Mouse (Mus musculus) stomach, embryonic 14.5 days (tissue): Measurements from ENCODE around the gene Sept12. TPM values are rescaled to one million over a fixed set of nuclear protein-coding genes. Genes with fewer than 3 reads are reported as not detected.

ENCODE experiments used
- ATAC-seq: fragments of 200-750 bp; cut with Nextera tagmentation; 2 replicates; pipeline ENCODE4 v1.8.0; 2017; ENCODE audit warnings: low read depth, moderate TSS enrichment; ENCODE audit not compliant: insufficient number of reproducible peaks, insufficient read depth, low FRiP score
- H3K27ac ChIP-seq: fragments of 300-500 bp; sonication (generic); 2 replicates; pipeline ENCODE4 v1.5.1; 2014; ENCODE audit warnings: mild to moderate bottlenecking, low read length, moderate library complexity, mixed read lengths
- H3K27me3 ChIP-seq: fragments of 300-500 bp; sonication (generic); 2 replicates; pipeline ENCODE4 v1.6.1; 2014; ENCODE audit warnings: low read length, control low read depth, mixed read lengths; ENCODE audit not compliant: control insufficient read depth, insufficient read depth
- H3K36me3 ChIP-seq: fragments of 300-500 bp; sonication (generic); 2 replicates; pipeline ENCODE4 v1.6.1; 2014; ENCODE audit warnings: mild to moderate bottlenecking, control low read depth, low read length, moderate library complexity, mixed read lengths; ENCODE audit not compliant: control insufficient read depth, insufficient read depth
- H3K4me1 ChIP-seq: fragments of 300-500 bp; sonication (generic); 2 replicates; pipeline ENCODE4 v1.6.1; 2014; ENCODE audit warnings: low read length, control low read depth, mixed read lengths; ENCODE audit not compliant: control insufficient read depth, insufficient read depth
- H3K4me2 ChIP-seq: fragments of 300-500 bp; sonication (generic); replicated peaks from 2 replicates; pipeline ENCODE4 v1.6.1; 2014; ENCODE audit warnings: low read depth, low read length, control low read depth
- H3K4me3 ChIP-seq: fragments of 300-500 bp; sonication (generic); 2 replicates; pipeline ENCODE4 v1.5.1; 2014; ENCODE audit warnings: low read depth, low read length, control low read depth
- H3K9ac ChIP-seq: fragments of 300-500 bp; sonication (generic); replicated peaks from 2 replicates; pipeline ENCODE4 v1.6.1; 2014; ENCODE audit warnings: low read depth, mild to moderate bottlenecking, control low read depth, low read length, moderate library complexity, mixed read lengths
- H3K9me3 ChIP-seq: fragments of 300-500 bp; sonication (generic); 2 replicates; pipeline ENCODE4 v1.6.1; 2016; ENCODE audit warnings: low read depth, low read length, control low read depth; ENCODE audit not compliant: control insufficient read depth
- WGBS: fragments of 180-500 bp; shearing (Covaris S2); extraction: QIAGEN DNeasy Blood & Tissue Kit; methylation state at CpG from one replicate; pipeline ENCODE4 v1.1.7; 2014; 5-methylcytosine and 5-hydroxymethylcytosine counted together
- polyA plus RNA-seq: library from polyadenylated mRNA; unstranded; fragments of >200 nt; fragmentation: Nextera tagmentation; extraction: Ambion mirVana; gene quantifications from 2 replicates; pipeline ENCODE4 v1.2.1, GENCODE M21; 2014

Sept12 gene
- polyA plus RNA-seq, 1 experiment from 2014 or later, result not detected

GRCm38 (mm10) chr16:4968426-4968825 is 29.2 kb downstream of the Sept12 start:
- no peak for ATAC-seq
- Histone ChIP-seq H3K36me3 (no peaks in the 10 kb centered on the region), H3K4me3 (no peak overlapping the region), H3K27me3 (no peaks in the 10 kb centered on the region), H3K27ac (no peak overlapping the region), H3K9me3 (no peaks in the 10 kb centered on the region), H3K4me1 (0 out of 2 replicates have a peak, but pooled peaks cover 3% of the 10 kb centered on the region), H3K9ac (no peak overlapping the region), H3K4me2 (no peak overlapping the region)
- 87% methylated on average over 3 of the region's 3 CpGs for WGBS

GRCm38 (mm10) chr16:4965392-4966129 is 32.1 kb downstream of the Sept12 start:
- ATAC-seq, result no peak
- H3K9ac ChIP-seq, result no peak overlapping the region
- H3K27ac ChIP-seq, result no peak overlapping the region
- no peak overlapping the region for H3K4me3 ChIP-seq
- H3K4me2 ChIP-seq, result peak overlapping the region; percentile 68
- no peaks in the 10 kb centered on the region for H3K27me3 ChIP-seq
- peaks cover 11% of the 10 kb centered on the region; the same call in 1 of the 2 replicates for H3K4me1 ChIP-seq
- WGBS, result 90% methylated on average over 8 of the region's 8 CpGs
- no peaks in the 10 kb centered on the region for H3K36me3 ChIP-seq
- H3K9me3 ChIP-seq, result no peaks in the 10 kb centered on the region

- H3K27ac ChIP-seq, result peak overlapping the region; percentile 68
These were observed 32.8 kb downstream of the Sept12 start for GRCm38 (mm10) chr16:4964731-4965391.

GRCm38 (mm10) chr16:4963797-4964709 is 33.6 kb downstream of the Sept12 start, which contains the start of gene Anks3:
Gene Anks3 (minus strand): TSS chr16:4964205.
- Histone ChIP-seq H3K9ac (peak within 1 kb of the TSS; percentile 74), H3K4me1 (peaks cover 11% of the 10 kb centered on the region; the same call in 1 of the 2 replicates), H3K9me3 (no peaks in the 10 kb centered on the region), H3K27me3 (no peaks in the 10 kb centered on the region), H3K4me3 (peak within 1 kb of the TSS; percentile 77), H3K36me3 (no peaks in the 10 kb centered on the region; the same call in 1 of the 2 replicates), H3K4me2 (peak within 1 kb of the TSS; percentile 68), H3K27ac (peak within 1 kb of the TSS; percentile 68)
- ATAC-seq, result peak; percentile 98
- under 1% methylated on average over 76 of the region's 76 CpGs for WGBS

More at GRCm38 (mm10) chr16:4964731-4965391, 32.8 kb downstream of the Sept12 start:
- Histone ChIP-seq H3K9ac (peak overlapping the region; percentile 74; the same call in 1 of the 2 replicates), H3K36me3 (no peaks in the 10 kb centered on the region), H3K4me1 (peaks cover 11% of the 10 kb centered on the region; the same call in 1 of the 2 replicates), H3K4me2 (peak overlapping the region; percentile 68), H3K4me3 (peak overlapping the region; percentile 77), H3K27me3 (no peaks in the 10 kb centered on the region), H3K9me3 (no peaks in the 10 kb centered on the region)
- 22% methylated on average over 13 of the region's 13 CpGs for WGBS
- ATAC-seq, result no peak

- H3K27me3 ChIP-seq, result no peaks in the 10 kb centered on the region
- H3K36me3 ChIP-seq, result no peaks in the 10 kb centered on the region; the same call in 1 of the 2 replicates
- H3K4me1 ChIP-seq, result peaks cover 11% of the 10 kb centered on the region; the same call in 1 of the 2 replicates
- peak overlapping the region; percentile 74 for H3K9ac ChIP-seq
- no peak for ATAC-seq
- H3K27ac ChIP-seq, result no peak overlapping the region
- peak overlapping the region; percentile 68 for H3K4me2 ChIP-seq
- H3K4me3 ChIP-seq, result peak overlapping the region; percentile 77
- no peaks in the 10 kb centered on the region for H3K9me3 ChIP-seq
- 42% methylated on average over 9 of the region's 9 CpGs for WGBS
These were observed 34.3 kb downstream of the Sept12 start for GRCm38 (mm10) chr16:4963346-4963745.

- ATAC-seq, result no peak
- Histone ChIP-seq H3K9ac (no peak overlapping the region), H3K27me3 (no peaks in the 10 kb centered on the region), H3K4me2 (no peak overlapping the region), H3K36me3 (peaks cover 19% of the 10 kb centered on the region), H3K27ac (no peak overlapping the region), H3K4me1 (peaks cover 11% of the 10 kb centered on the region; the same call in 1 of the 2 replicates), H3K9me3 (no peaks in the 10 kb centered on the region), H3K4me3 (no peak overlapping the region)
- 80% methylated on average over 8 of the region's 8 CpGs for WGBS
These were observed 37.4 kb downstream of the Sept12 start for GRCm38 (mm10) chr16:4960260-4960659.

- Histone ChIP-seq H3K9me3 (no peaks in the 10 kb centered on the region), H3K27me3 (no peaks in the 10 kb centered on the region), H3K4me3 (no peak overlapping the region), H3K36me3 (peaks cover 46% of the 10 kb centered on the region), H3K4me1 (no peaks in the 10 kb centered on the region), H3K9ac (no peak overlapping the region), H3K4me2 (no peak overlapping the region), H3K27ac (no peak overlapping the region)
- 87% methylated on average over 3 of the region's 3 CpGs for WGBS
- ATAC-seq, result no peak
These were observed 40.2 kb downstream of the Sept12 start for GRCm38 (mm10) chr16:4957446-4957845.

- Histone ChIP-seq H3K9me3 (no peaks in the 10 kb centered on the region), H3K27me3 (no peaks in the 10 kb centered on the region), H3K4me1 (no peaks in the 10 kb centered on the region), H3K4me2 (no peak overlapping the region), H3K27ac (no peak overlapping the region), H3K36me3 (peaks cover 48% of the 10 kb centered on the region), H3K4me3 (no peak overlapping the region), H3K9ac (no peak overlapping the region)
- 91% methylated on average over 3 of the region's 3 CpGs for WGBS
- no peak for ATAC-seq
These were observed 41.0 kb downstream of the Sept12 start for GRCm38 (mm10) chr16:4956609-4957008.
